Mouse (Mus musculus) right cerebral cortex, postnatal 4 days (tissue): ENCODE measurements around the gene Ttc32.
"Not testable (repeated sequence)": the region's sequence is repeated elsewhere in the genome, so short reads cannot be mapped to it uniquely, and the experiment has no call there.

Experiments
- DNase-seq: peaks from one replicate; pipeline ENCODE4 v3.0.0-alpha.2; 2022

Gene Ttc32

GRCm38 (mm10) chr12:9029888-9030723 lies at the start of gene Ttc32:
Ttc32 (plus strand) TSS chr12:9029997.
- peak; percentile 94 for DNase-seq

- DNase-seq: no peak
Measured at GRCm38 (mm10) chr12:8993231-8993630, 36.6 kb upstream of the Ttc32 start.

GRCm38 (mm10) chr12:8998318-8998717 lies 31.5 kb upstream of the Ttc32 start:
- no peak for DNase-seq

GRCm38 (mm10) chr12:9002038-9002648 lies 27.7 kb upstream of the Ttc32 start:
- peak; percentile 35 for DNase-seq

- DNase-seq: no peak
Measured at GRCm38 (mm10) chr12:9007146-9007545, 22.7 kb upstream of the Ttc32 start.

GRCm38 (mm10) chr12:9007811-9008210 lies 22.0 kb upstream of the Ttc32 start:
- DNase-seq: no peak

GRCm38 (mm10) chr12:9010311-9010710 lies 19.5 kb upstream of the Ttc32 start:
- no peak for DNase-seq

- no peak for DNase-seq
Measured at GRCm38 (mm10) chr12:9016376-9016775, 13.4 kb upstream of the Ttc32 start.

GRCm38 (mm10) chr12:9020431-9020830 lies 9.4 kb upstream of the Ttc32 start:
- DNase-seq: no peak

GRCm38 (mm10) chr12:9020986-9021385 lies 8.8 kb upstream of the Ttc32 start:
- DNase-seq: no peak

- DNase-seq: no peak
Measured at GRCm38 (mm10) chr12:9023031-9023430, 6.8 kb upstream of the Ttc32 start.

- no peak for DNase-seq
Measured at GRCm38 (mm10) chr12:9024071-9024470, 5.7 kb upstream of the Ttc32 start.

- DNase-seq: no peak
Measured at GRCm38 (mm10) chr12:9024736-9025135, 5.1 kb upstream of the Ttc32 start.

- DNase-seq: no peak
Measured at GRCm38 (mm10) chr12:9026843-9027242, 3.0 kb upstream of the Ttc32 start.

GRCm38 (mm10) chr12:9028816-9029215 lies 981 bp upstream of the Ttc32 start:
- DNase-seq: not testable (repeated sequence)

- DNase-seq: no peak
Measured at GRCm38 (mm10) chr12:9029506-9029887, 300 bp upstream of the Ttc32 start.

- DNase-seq: no peak
Measured at GRCm38 (mm10) chr12:9031166-9031565, 1.4 kb downstream of the Ttc32 start.

- no peak for DNase-seq
Measured at GRCm38 (mm10) chr12:9033140-9033539, 3.3 kb downstream of the Ttc32 start.

GRCm38 (mm10) chr12:9036409-9036808 lies 6.6 kb downstream of the Ttc32 start:
- DNase-seq: no peak

- no peak for DNase-seq
Measured at GRCm38 (mm10) chr12:9040177-9040576, 10.4 kb downstream of the Ttc32 start.

GRCm38 (mm10) chr12:9040686-9041085 lies 10.9 kb downstream of the Ttc32 start:
- DNase-seq: no peak

- DNase-seq: no peak
Measured at GRCm38 (mm10) chr12:9042316-9042715, 12.5 kb downstream of the Ttc32 start.

- no peak for DNase-seq
Measured at GRCm38 (mm10) chr12:9042759-9043158, 13.0 kb downstream of the Ttc32 start.

- no peak for DNase-seq
Measured at GRCm38 (mm10) chr12:9044666-9045065, 14.9 kb downstream of the Ttc32 start.

GRCm38 (mm10) chr12:9046674-9047073 lies 16.9 kb downstream of the Ttc32 start:
- no peak for DNase-seq
